Mouse (Mus musculus): ENCODE data around the gene Fam160b1. TPM values are rescaled to one million over a fixed set of nuclear protein-coding genes. Genes with fewer than 3 reads are reported as not detected.

The Fam160b1 gene
- polyA plus RNA-seq, 1 experiment from 2014 or later = 13.1 TPM

DNA sequence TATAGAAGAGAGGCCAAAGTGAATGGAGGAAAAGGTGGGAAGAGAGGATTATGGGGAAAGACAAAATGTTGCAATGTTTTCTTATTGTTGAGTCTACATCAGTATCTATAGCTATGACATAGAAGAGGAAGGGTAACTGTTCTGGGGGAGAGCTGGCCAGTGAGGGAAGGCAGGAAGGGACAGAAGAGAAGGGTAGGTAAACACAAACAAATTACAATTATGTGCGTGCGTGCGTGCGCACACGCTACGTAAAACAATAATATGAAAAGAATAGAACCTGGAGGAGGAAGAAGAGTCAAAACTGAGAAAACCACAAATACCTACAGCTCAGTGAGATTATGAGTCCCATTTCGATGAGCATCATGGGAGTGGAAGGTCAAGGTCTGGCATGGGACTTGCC lies 32.2 kb upstream of the Fam160b1 start:
- no peak overlapping the region for H3K4me3 ChIP-seq
- no peak for DNase-seq (ENCODE audit: low spot score)
- 96% methylated on average over 7 of the region's 7 CpGs for WGBS
- H3K4me1 ChIP-seq = peaks cover 8% of the 10 kb centered on the region; the same call in 1 of the 2 replicates
- no peaks in the 10 kb centered on the region for H3K36me3 ChIP-seq (replicated peaks)
- H3K27ac ChIP-seq (replicated peaks) = no peak overlapping the region
- H3K9me3 ChIP-seq = no peaks in the 10 kb centered on the region
- peaks cover 11% of the 10 kb centered on the region for H3K27me3 ChIP-seq (replicated peaks; ENCODE audit: low read depth, poor library complexity, severe bottlenecking)

DNA sequence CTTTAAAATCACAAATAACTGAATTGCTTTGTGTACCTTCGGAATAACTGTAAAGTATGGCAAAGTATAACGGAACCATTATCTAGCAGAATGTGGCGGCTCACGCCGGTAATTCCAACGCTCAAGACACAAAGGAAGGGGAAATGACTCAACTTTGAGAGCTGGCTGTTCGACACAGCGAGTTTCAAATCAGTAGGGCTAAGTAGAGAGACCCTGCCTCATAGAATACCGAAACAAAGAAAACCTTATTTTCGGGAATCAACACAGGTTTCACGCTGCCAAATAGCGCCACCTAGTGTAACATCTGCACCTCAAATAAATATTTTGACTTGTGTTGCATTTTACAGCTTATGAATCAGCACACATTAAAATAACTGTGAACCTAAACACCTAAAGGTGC lies 31.7 kb upstream of the Fam160b1 start:
- H3K36me3 ChIP-seq (replicated peaks) = no peaks in the 10 kb centered on the region
- peaks cover 11% of the 10 kb centered on the region for H3K27me3 ChIP-seq (replicated peaks; ENCODE audit: low read depth, poor library complexity, severe bottlenecking)
- 58% methylated on average over 12 of the region's 12 CpGs for WGBS
- H3K9me3 ChIP-seq = no peaks in the 10 kb centered on the region
- peaks cover 8% of the 10 kb centered on the region; the same call in 1 of the 2 replicates for H3K4me1 ChIP-seq
- peak; percentile 34 for DNase-seq (ENCODE audit: low spot score)
- H3K27ac ChIP-seq (replicated peaks) = no peak overlapping the region
- H3K4me3 ChIP-seq = no peak overlapping the region

DNA sequence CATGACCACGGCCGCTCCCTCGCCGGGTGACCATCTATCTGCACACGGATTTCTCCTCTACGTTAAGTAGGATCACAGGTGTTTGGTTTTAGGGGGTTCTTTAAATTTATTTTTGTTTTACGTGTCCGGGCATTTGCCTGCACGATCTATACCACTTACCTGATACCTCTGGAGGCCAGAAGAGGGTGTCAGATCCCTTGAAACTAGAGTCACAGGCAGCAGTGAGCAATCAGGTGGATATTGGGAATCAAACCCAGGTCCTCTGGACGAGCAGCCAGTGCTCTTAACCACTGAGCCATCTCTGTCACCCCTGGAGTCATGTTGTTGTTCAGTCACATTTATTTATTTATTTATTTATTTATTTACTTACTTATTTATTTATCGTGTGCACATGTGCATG lies 30.2 kb upstream of the Fam160b1 start:
- Histone ChIP-seq H3K27ac (replicated peaks) (no peak overlapping the region), H3K4me3 (no peak overlapping the region), H3K36me3 (replicated peaks) (no peaks in the 10 kb centered on the region), H3K27me3 (replicated peaks; ENCODE audit: low read depth, poor library complexity, severe bottlenecking) (no peaks in the 10 kb centered on the region; the same call in 1 of the 2 replicates), H3K9me3 (no peaks in the 10 kb centered on the region), H3K4me1 (peaks cover 8% of the 10 kb centered on the region; the same call in 1 of the 2 replicates)
- WGBS = 79% methylated on average over 11 of the region's 11 CpGs
- DNase-seq (ENCODE audit: low spot score) = no peak

DNA sequence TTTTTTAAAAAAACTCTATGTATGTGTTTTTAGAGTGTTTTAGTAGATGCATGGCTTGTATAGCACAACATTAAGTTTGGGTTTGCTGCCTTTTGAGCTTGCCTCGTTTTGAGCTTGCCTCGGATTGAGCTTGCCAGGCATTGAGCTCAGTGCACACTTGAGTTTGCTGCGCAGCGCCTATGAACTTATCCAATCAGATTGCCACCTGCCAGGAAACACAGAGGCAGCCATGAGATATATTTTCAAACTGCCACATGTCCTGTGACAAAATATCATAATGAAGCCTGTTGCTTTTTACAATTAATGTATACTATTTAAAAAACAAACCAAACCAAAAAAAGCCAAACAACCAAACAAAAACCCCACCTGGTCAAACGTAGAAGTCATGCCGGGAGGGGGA lies 29.2 kb upstream of the Fam160b1 start:
- H3K27ac ChIP-seq (replicated peaks) = no peak overlapping the region
- H3K4me1 ChIP-seq = peaks cover 8% of the 10 kb centered on the region; the same call in 1 of the 2 replicates
- DNase-seq (ENCODE audit: low spot score) = no peak
- no peak overlapping the region for H3K4me3 ChIP-seq
- WGBS = 83% methylated on average over 6 of the region's 6 CpGs
- no peaks in the 10 kb centered on the region for H3K36me3 ChIP-seq (replicated peaks)
- no peaks in the 10 kb centered on the region; the same call in 1 of the 2 replicates for H3K27me3 ChIP-seq (replicated peaks; ENCODE audit: low read depth, poor library complexity, severe bottlenecking)
- H3K9me3 ChIP-seq = no peaks in the 10 kb centered on the region

DNA sequence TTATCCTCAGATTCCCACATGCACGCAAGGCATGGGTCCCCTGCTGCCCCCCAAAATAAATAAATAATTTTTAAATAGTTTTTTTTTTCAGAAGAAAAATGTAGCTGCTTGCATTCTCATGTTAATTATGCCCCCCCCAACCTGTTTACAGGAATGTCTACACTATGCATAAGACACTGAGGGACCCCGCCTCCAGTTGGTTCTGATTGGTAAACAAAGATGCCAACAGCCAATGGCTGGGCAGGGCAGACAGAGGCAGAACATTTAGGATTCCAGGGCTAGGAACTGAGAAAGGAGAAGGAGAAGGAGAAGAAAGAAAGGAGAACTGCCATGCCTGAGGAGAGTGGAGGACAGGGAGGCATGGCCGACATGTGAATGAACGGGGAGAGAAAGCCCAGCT lies 27.1 kb upstream of the Fam160b1 start:
- no peaks in the 10 kb centered on the region for H3K9me3 ChIP-seq
- H3K27ac ChIP-seq (replicated peaks) = no peak overlapping the region
- WGBS = 85% methylated on average over 4 of the region's 4 CpGs
- no peak overlapping the region for H3K4me3 ChIP-seq
- no peaks in the 10 kb centered on the region for H3K36me3 ChIP-seq (replicated peaks)
- peaks cover 4% of the 10 kb centered on the region; the same call in 1 of the 2 replicates for H3K4me1 ChIP-seq
- no peaks in the 10 kb centered on the region; the same call in 1 of the 2 replicates for H3K27me3 ChIP-seq (replicated peaks; ENCODE audit: low read depth, poor library complexity, severe bottlenecking)
- DNase-seq (ENCODE audit: low spot score) = no peak

DNA sequence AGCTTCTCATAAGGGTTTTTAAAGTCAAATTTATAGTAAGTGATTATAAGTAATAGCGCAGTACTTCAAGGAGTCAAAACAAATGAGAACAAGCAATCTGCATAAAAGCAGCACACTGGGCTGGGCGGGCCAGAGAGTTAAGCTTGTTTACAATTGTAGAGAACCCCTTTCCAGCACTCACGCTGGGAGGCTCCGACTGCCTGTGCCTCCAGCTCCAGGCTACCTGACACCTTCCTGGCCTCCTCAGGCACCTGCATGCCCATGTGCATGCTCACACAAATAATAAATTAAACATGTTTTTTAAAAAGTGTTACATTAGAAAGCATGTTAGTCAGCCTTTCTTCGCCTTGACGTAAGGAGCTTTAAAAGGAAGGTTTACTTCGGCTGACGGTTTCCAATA lies 25.3 kb upstream of the Fam160b1 start:
- no peaks in the 10 kb centered on the region; the same call in 1 of the 2 replicates for H3K27me3 ChIP-seq (replicated peaks; ENCODE audit: low read depth, poor library complexity, severe bottlenecking)
- 46% methylated on average over 8 of the region's 8 CpGs for WGBS
- no peak overlapping the region for H3K4me3 ChIP-seq
- DNase-seq (ENCODE audit: low spot score) = no peak
- H3K9me3 ChIP-seq = no peaks in the 10 kb centered on the region
- peaks cover 4% of the 10 kb centered on the region; the same call in 1 of the 2 replicates for H3K4me1 ChIP-seq
- H3K36me3 ChIP-seq (replicated peaks) = no peaks in the 10 kb centered on the region
- no peak overlapping the region for H3K27ac ChIP-seq (replicated peaks)

DNA sequence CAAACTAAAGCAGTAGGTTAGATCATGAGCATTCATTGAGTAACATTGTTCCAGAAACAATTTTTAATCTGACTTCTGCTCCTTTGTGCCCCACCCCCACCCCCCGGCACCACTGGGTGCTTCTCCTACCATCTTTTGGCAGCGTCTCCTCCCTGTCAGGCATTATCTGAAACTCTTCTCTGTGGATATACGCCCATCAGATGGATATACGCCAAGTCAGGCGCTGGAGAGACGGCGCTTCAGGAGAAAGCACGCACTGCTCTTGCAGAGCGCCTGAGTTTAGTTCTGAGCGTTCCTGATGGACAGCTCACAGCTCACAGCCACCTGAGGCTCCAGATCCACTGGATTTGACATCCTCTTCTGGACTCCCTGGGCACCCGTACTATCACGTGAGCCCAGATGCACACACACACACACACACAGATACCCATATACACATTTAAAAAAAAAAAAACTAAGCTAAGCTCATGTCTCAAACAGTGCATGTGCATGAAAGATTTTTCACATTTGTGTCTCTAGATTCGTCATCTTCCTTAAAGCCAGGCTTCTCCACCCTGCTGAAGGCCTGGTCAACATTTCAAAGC lies 21.1 kb upstream of the Fam160b1 start:
- Histone ChIP-seq H3K27me3 (replicated peaks; ENCODE audit: low read depth, poor library complexity, severe bottlenecking) (no peaks in the 10 kb centered on the region; the same call in 1 of the 2 replicates), H3K4me3 (no peak overlapping the region), H3K36me3 (replicated peaks) (no peaks in the 10 kb centered on the region), H3K9me3 (no peaks in the 10 kb centered on the region), H3K27ac (replicated peaks) (no peak overlapping the region), H3K4me1 (no peaks in the 10 kb centered on the region)
- no peak for DNase-seq (ENCODE audit: low spot score)
- 89% methylated on average over 13 of the region's 13 CpGs for WGBS

DNA sequence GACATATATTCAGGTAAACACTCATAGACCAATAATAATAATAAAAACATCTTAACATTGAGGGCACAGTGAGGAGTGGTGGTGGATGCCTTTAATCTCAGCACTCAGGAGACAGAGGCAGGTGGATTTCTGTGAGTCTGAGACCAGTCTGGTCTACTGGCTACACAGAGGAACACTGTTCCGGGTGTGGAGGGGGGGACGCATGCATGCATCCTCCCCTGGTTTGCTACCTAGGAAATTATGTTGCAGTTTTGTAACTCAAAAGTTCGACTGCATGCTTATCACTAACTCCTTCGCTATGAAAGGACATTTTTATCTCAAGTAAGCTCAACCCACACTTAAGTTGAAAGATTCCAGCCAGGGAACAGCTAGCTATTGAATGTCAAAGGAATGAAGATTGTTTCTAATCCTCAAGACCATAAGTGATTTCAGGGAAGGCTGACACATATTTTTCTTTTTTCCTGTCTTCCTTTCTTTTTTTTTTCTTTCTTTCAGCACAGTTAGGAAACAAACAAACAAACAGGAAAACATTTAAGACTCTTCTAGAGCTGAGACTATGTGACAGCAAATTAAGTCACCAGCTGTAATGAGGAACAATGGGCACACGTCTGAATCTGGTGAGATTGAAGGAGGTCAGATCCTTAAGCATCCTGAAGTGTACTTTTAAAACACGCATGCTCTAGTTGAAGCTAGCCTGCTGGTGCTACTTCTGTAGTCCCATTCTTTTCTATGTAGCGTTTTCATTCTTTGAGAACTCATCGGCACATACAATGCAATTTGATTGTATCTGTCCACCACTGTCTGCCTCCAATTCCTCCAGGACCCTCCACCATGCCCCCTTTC lies 19.4 kb upstream of the Fam160b1 start:
- Histone ChIP-seq H3K36me3 (replicated peaks) (no peaks in the 10 kb centered on the region), H3K9me3 (peaks cover 2% of the 10 kb centered on the region; the same call in 1 of the 2 replicates), H3K4me3 (no peak overlapping the region), H3K4me1 (no peaks in the 10 kb centered on the region), H3K27me3 (replicated peaks; ENCODE audit: low read depth, poor library complexity, severe bottlenecking) (no peaks in the 10 kb centered on the region), H3K27ac (replicated peaks) (no peak overlapping the region)
- WGBS = 84% methylated on average over 8 of the region's 8 CpGs
- DNase-seq (ENCODE audit: low spot score) = no peak

DNA sequence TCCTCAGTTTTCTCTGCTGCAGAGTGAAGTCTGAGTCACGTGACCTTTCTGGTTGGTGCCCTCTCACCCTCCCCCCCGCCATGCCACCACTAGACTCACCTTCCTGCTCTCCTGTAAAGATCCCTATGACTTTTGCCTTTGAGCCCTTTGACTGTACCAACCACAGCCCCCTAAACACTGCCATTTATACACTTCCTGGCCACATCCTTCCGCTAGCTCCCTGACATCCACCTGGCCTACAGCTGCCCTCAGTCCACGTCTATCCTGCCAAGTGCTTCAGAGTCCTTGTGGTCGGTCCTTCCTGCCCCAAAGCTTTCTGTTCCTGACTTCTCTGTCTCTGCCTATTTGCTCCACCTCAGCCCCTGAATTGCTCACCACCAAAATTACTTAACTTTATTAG lies 16.6 kb upstream of the Fam160b1 start:
- peaks cover 22% of the 10 kb centered on the region for H3K9me3 ChIP-seq
- DNase-seq (ENCODE audit: low spot score) = no peak
- no peaks in the 10 kb centered on the region for H3K36me3 ChIP-seq (replicated peaks)
- WGBS = 83% methylated on average over 5 of the region's 5 CpGs
- no peak overlapping the region for H3K4me3 ChIP-seq
- H3K27me3 ChIP-seq (replicated peaks; ENCODE audit: low read depth, poor library complexity, severe bottlenecking) = no peaks in the 10 kb centered on the region
- H3K27ac ChIP-seq (replicated peaks) = no peak overlapping the region
- H3K4me1 ChIP-seq = no peaks in the 10 kb centered on the region

DNA sequence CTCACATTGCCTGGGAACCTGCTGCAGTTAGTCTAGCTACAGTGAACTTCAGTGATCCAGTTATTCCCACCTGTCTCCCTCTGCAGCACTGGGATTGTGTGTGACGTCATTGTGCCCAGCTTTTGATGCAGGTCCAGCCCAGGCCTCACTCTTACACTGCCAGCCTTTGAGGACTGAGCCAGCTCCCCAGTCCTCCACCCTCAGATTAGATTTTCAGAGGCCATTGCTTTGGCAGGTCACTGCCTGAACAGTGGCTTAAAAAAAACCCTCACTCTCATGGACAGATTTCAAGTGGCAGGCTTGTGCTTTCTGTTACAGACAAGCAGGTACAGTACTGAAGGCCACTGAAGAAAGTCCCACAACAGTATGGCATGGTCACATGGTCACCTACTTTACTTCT lies 15.8 kb upstream of the Fam160b1 start:
- Histone ChIP-seq H3K27me3 (replicated peaks; ENCODE audit: low read depth, poor library complexity, severe bottlenecking) (no peaks in the 10 kb centered on the region), H3K27ac (replicated peaks) (no peak overlapping the region), H3K9me3 (peaks cover 22% of the 10 kb centered on the region), H3K4me1 (no peaks in the 10 kb centered on the region), H3K4me3 (no peak overlapping the region), H3K36me3 (replicated peaks) (no peaks in the 10 kb centered on the region)
- no peak for DNase-seq (ENCODE audit: low spot score)
- 85% methylated on average over 1 of the region's 1 CpGs for WGBS

DNA sequence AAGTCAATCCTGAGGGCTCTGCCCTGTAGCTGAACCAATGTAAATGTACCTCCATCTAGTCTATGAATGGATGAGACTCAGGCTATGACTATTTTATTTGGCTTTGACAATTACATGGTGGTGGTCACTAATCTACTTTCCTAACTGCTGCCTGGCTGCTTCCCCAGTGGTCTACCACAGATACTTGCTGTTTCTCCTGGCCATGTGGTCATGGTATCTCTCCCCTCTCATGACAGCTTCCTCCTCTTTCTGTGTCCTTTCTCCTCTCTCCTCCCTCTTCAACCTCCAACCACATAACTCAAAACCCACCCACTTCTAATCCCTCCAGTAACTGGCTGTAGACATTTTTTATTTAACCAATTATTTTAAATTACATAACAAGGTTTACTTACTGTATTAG lies 11.4 kb upstream of the Fam160b1 start:
- H3K27ac ChIP-seq (replicated peaks) = no peak overlapping the region
- no peak for DNase-seq (ENCODE audit: low spot score)
- no peak overlapping the region for H3K4me3 ChIP-seq
- no peaks in the 10 kb centered on the region for H3K36me3 ChIP-seq (replicated peaks)
- H3K27me3 ChIP-seq (replicated peaks; ENCODE audit: low read depth, poor library complexity, severe bottlenecking) = no peaks in the 10 kb centered on the region
- H3K9me3 ChIP-seq = peaks cover 22% of the 10 kb centered on the region
- 0 out of 2 replicates have a peak, but pooled peaks cover 2% of the 10 kb centered on the region for H3K4me1 ChIP-seq

DNA sequence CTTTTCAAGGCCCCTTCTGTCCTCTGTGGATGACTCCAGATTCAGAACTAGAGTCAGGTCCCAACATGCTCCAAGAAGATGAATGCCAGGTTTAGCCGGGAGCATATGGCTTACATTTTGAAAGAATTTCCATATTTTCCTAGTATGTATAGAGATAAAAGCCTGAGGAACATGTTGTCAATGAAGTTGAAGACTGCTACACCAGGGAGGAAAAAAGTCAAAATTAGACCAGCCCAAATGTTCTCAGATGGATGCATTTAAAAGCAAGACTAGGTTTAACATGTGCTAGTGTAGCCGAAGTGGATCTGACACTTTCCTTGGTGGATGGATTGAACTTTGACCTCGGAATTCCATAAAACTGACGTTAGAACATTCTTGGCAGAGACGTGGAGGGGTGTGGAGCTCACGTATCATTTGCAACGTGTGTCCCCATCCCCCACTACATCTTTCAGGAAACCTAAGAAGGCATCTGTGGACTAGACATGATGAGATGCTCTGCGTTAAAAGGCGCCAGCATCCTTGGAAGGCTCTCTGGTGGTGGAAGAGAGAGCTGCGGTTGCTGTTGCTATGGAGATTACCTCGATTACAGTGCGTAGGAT lies 8.0 kb upstream of the Fam160b1 start:
- 79% methylated on average over 12 of the region's 12 CpGs for WGBS
- H3K36me3 ChIP-seq (replicated peaks) = no peaks in the 10 kb centered on the region
- H3K4me1 ChIP-seq = peaks cover 14% of the 10 kb centered on the region
- no peak for DNase-seq (ENCODE audit: low spot score)
- H3K4me3 ChIP-seq = no peak overlapping the region
- H3K27ac ChIP-seq (replicated peaks) = no peak overlapping the region
- H3K27me3 ChIP-seq (replicated peaks; ENCODE audit: low read depth, poor library complexity, severe bottlenecking) = no peaks in the 10 kb centered on the region
- peaks cover 10% of the 10 kb centered on the region for H3K9me3 ChIP-seq

All from embryonic facial prominence, embryonic 10.5 days (tissue).